Mouse (Mus musculus): ENCODE data around the gene Mrpl12.

DNA sequence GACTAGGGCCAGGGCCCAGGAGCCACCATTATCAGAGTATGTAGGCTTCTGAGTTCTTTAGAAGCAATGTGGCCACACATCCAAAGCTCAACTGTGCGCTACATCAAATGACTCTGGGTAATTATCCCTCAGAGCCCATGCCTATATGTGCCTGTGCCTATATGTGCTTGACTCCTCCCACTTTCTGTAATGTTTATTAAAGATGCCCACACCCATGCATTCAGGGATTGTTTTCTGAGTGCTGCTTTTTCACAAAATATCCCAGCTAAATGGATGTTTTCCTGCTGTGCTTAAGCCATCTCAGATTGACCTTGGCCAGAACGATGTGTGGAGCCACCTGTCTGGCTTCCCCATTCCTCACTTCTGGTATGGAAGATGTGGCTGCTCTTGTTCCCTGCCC is 20.9 kb upstream of the Mrpl12 start:
- TF ChIP-seq GATA1 (IDR thresholded peaks at IDR 0.05; ENCODE audit: borderline replicate concordance, low read length): no peak
- TF ChIP-seq CTCF (IDR thresholded peaks at IDR 0.05; ENCODE audit: low read depth, low read length): no peak
- TF ChIP-seq TAL1 (conservative IDR thresholded peaks at IDR 0.05; ENCODE audit: low read depth, low read length): no peak
- TF ChIP-seq GATA2 (IDR thresholded peaks at IDR 0.05; ENCODE audit: borderline replicate concordance, low read depth, low read length): no peak

Measured in G1E (cell line).